Mouse (Mus musculus) adrenal gland, adult (tissue): ENCODE results near the gene Magea10.

Experiments
- DNase-seq, 2 experiments: peaks; one replicate each; pipeline ENCODE4 v3.0.0; 2022 to 2023; ENCODE audit warnings: low spot score in 1 of 2; ENCODE audit not compliant: inconsistent age in 2 of 2

Magea10 gene

DNA sequence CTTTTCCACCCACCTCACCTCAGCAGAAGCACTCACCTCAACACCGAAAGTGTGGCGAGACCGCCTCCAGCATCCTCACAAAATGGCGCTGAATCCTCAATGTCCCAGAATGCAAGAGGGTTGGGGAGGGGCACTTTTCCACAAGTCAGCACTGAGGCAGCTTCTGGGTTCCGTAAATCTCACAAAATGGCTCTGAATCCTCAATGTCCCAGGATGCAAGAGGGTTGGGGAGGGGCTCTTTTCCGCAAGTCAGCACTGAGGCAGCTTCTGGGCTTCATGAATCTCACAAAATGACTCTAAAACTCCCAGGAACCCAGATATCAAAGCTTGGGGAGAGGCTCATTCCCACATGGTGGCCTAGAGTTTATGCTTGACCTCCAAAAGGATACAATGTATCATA is at the start of gene Magea10:
TSS of gene Magea10 (minus strand) at position 101 of the 400 bp plus-strand sequence.
- DNase-seq, result no peak

DNA sequence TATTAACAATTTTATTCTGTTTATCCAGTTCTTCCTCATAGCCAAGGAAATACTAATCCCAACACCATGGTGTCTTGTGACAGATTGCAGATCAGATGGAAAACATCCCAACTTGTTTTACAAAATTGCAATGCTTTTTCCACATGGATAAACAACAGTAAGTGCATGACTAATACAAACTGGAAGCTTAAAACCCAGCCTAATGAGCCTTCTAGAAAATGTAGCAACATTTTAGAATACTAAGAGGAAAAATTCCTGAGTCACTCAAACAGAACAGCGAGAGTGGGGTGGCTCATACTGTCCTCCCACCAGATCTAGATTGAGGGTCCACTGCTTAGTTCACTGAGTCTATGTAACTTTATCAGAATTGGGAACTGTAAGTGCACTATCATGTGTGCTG is 4.7 kb downstream of the Magea10 start:
- no peak for DNase-seq
